Mouse (Mus musculus) heart, embryonic 13.5 days (tissue): ENCODE data around the gene Exo5. TPM values are rescaled to one million over a fixed set of nuclear protein-coding genes. Genes with fewer than 3 reads are reported as not detected.

Experiments used
- ATAC-seq: fragments of 200-750 bp; cut with Nextera tagmentation; 2 replicates; pipeline ENCODE4 v1.8.0; 2017; ENCODE audit warnings: moderate TSS enrichment; ENCODE audit not compliant: insufficient number of reproducible peaks, low FRiP score, low TSS enrichment; ENCODE audit errors: extremely low read depth
- H3K27ac ChIP-seq: fragments of 300-500 bp; sonication (generic); replicated peaks from 2 replicates; pipeline ENCODE4 v1.5.1; 2015; ENCODE audit warnings: moderate library complexity, mild to moderate bottlenecking, inconsistent platforms
- H3K27me3 ChIP-seq: fragments of 300-500 bp; sonication (generic); replicated peaks from 2 replicates; pipeline ENCODE4 v1.6.1; 2015; ENCODE audit warnings: mild to moderate bottlenecking, inconsistent platforms
- H3K36me3 ChIP-seq: fragments of 300-500 bp; sonication (generic); 2 replicates; pipeline ENCODE4 v1.6.1; 2015; ENCODE audit warnings: mild to moderate bottlenecking, inconsistent platforms
- H3K4me1 ChIP-seq: fragments of 300-500 bp; sonication (generic); 2 replicates; pipeline ENCODE4 v1.6.1; 2015; ENCODE audit warnings: inconsistent platforms
- H3K4me2 ChIP-seq: fragments of 300-500 bp; sonication (generic); 2 replicates; pipeline ENCODE4 v1.6.1; 2015; ENCODE audit warnings: inconsistent platforms, mild to moderate bottlenecking, moderate library complexity
- H3K4me3 ChIP-seq: fragments of 300-500 bp; sonication (generic); 2 replicates; pipeline ENCODE4 v1.5.1; 2015; ENCODE audit warnings: moderate library complexity, mild to moderate bottlenecking, inconsistent platforms
- H3K9ac ChIP-seq: fragments of 300-500 bp; sonication (generic); 2 replicates; pipeline ENCODE4 v1.6.1; 2015; ENCODE audit warnings: inconsistent platforms, mild to moderate bottlenecking, moderate library complexity
- H3K9me3 ChIP-seq: fragments of 300-500 bp; sonication (generic); 2 replicates; pipeline ENCODE4 v1.6.1; 2016; ENCODE audit warnings: inconsistent platforms
- WGBS: fragments of 180-500 bp; shearing (Covaris S2); methylation state at CpG from one replicate; pipeline ENCODE4 v1.1.7; 2015; ENCODE audit warnings: mixed read lengths; 5-methylcytosine and 5-hydroxymethylcytosine counted together
- polyA plus RNA-seq: library from polyadenylated mRNA; unstranded; fragments of >200 nt; fragmentation: Nextera tagmentation; extraction: Ambion mirVana; gene quantifications from 2 replicates; pipeline ENCODE4 v1.2.1, GENCODE M21; 2015

Exo5 gene
- 10.4 and 11.9 TPM in 2 replicates for polyA plus RNA-seq

GRCm38 (mm10) chr4:120924554-120925299 is at the start of gene Exo5:
TSS of gene Exo5 (minus strand) at chr4:120925017.
- Histone ChIP-seq H3K27ac (peak within 1 kb of the TSS; percentile 87), H3K9me3 (no peaks in the 10 kb centered on the region), H3K4me1 (peaks cover 12% of the 10 kb centered on the region), H3K36me3 (peaks cover 32% of the 10 kb centered on the region), H3K9ac (peak within 1 kb of the TSS; percentile 86), H3K4me2 (peak within 1 kb of the TSS; percentile 85), H3K27me3 (no peaks in the 10 kb centered on the region), H3K4me3 (peak within 1 kb of the TSS; percentile 71)
- ATAC-seq, result peak; percentile 87
- WGBS, result under 1% methylated on average over 33 of the region's 33 CpGs

DNA sequence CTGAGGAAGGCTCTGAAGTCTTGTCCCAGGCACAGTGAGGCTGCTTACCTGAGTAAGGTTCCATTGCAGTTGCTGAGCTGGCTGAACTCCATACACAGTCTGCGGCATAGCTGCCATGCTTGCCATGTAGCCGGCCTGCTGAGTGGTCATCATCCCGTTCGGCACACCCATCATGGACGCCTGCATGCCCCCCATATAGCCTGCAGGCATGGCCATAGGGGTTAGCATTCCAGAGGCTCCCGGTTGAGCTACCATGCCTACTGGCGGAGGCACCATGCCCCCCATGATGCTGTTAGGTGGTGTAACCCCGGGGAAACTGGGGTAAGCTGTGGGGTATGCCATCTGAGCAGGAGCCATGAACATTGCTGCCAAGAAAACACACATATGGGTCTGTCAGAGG is 47.0 kb upstream of the Exo5 start:
- 88% methylated on average over 8 of the region's 8 CpGs for WGBS
- ATAC-seq, result no peak
- Histone ChIP-seq H3K9ac (no peak overlapping the region), H3K27me3 (no peaks in the 10 kb centered on the region), H3K36me3 (peaks cover 82% of the 10 kb centered on the region), H3K9me3 (no peaks in the 10 kb centered on the region), H3K4me1 (0 out of 2 replicates have a peak, but pooled peaks cover under 1% of the 10 kb centered on the region), H3K4me3 (no peak overlapping the region), H3K27ac (no peak overlapping the region), H3K4me2 (no peak overlapping the region)

DNA sequence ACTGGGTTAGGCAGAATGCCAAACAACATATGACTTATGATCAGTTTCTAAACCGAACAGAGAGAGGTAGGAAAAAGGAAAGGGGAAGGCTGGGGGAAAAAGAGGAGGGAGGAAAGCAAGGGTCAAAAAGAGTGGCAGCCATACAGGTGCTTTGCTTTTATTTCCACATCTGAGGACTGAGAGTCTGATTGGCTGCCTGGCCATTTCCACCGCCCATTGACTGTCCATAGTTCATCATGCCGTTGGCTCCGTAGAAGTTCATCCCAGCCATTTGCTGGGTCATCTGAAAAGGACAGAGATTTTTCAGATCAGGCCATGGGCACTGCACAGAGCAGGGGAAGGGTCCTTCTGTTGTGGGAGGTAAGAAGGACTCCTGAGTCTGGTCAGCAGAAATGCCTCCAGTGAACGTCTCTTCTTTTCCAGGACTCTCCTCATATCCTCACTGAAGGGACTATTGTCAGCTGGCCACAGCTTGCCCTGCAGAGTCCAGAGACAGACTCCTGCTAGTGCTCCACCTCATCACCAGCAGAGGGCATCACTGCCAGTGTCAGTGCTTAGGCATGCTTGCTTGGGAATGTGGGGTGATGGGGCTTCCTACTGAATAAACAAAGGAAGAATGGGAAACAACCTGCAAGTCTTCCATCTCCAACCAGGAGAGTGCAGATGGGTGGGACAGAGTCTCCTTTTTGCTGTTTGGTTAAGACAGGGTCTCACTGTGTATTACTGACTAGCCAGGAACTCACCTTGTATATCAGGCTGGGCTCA is 44.7 kb upstream of the Exo5 start:
- H3K4me3 ChIP-seq, result no peak overlapping the region
- H3K9me3 ChIP-seq, result no peaks in the 10 kb centered on the region
- H3K36me3 ChIP-seq, result peaks cover 67% of the 10 kb centered on the region
- H3K27me3 ChIP-seq, result no peaks in the 10 kb centered on the region; the same call in 1 of the 2 replicates
- 0 out of 2 replicates have a peak, but pooled peaks cover 6% of the 10 kb centered on the region for H3K4me1 ChIP-seq
- ATAC-seq, result no peak
- 78% methylated on average over 5 of the region's 5 CpGs for WGBS
- H3K4me2 ChIP-seq, result no peak overlapping the region
- H3K27ac ChIP-seq, result no peak overlapping the region
- H3K9ac ChIP-seq, result no peak overlapping the region

DNA sequence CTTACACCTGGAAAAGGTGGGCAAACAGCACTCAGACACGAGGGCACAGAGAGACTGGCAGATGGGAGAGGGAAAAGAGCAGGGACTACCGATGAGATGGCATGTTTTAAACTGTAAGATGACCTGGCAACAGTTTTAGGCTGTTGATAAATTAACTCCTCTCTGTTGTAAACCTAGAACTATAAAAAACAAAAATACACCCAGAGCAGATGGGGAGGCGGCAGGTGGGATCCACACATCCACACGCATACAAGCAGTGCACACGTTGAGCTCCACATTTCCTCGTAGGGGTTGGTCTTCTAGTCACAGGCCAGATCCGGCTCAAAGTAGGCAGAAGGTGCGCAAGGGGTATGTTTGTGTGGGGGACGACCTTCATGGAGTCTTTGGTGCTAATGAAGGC is 43.7 kb upstream of the Exo5 start:
- 91% methylated on average over 9 of the region's 9 CpGs for WGBS
- Histone ChIP-seq H3K36me3 (peaks cover 57% of the 10 kb centered on the region), H3K9ac (no peak overlapping the region), H3K4me3 (no peak overlapping the region), H3K4me1 (0 out of 2 replicates have a peak, but pooled peaks cover 6% of the 10 kb centered on the region), H3K9me3 (no peaks in the 10 kb centered on the region), H3K4me2 (no peak overlapping the region), H3K27me3 (no peaks in the 10 kb centered on the region; the same call in 1 of the 2 replicates), H3K27ac (no peak overlapping the region)
- ATAC-seq, result no peak

DNA sequence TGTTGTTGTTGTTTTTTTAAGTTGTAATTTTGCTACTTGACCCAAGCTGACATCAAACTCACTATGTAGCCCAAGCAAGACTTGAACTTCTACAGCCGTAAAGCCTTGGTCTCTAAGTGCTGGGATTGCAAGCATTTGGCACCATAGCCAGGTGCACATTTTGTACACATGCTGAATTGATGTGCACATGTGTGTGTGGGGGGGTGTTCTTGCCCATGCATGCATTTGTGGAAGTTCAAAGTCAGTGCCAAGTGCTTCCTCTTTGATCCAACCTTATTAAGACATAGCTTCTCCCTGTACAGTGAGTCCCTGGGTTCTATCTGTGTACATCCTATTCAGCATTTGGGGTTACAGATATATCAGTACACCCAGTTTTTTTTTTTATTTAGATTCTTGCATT is 30.8 kb upstream of the Exo5 start:
- H3K4me1 ChIP-seq, result peaks cover 10% of the 10 kb centered on the region
- H3K36me3 ChIP-seq, result no peaks in the 10 kb centered on the region
- 0 out of 2 replicates have a peak, but pooled peaks cover 4% of the 10 kb centered on the region for H3K27me3 ChIP-seq
- H3K9me3 ChIP-seq, result no peaks in the 10 kb centered on the region
- H3K9ac ChIP-seq, result no peak overlapping the region
- no peak for ATAC-seq
- no peak overlapping the region for H3K27ac ChIP-seq
- H3K4me2 ChIP-seq, result no peak overlapping the region
- 97% methylated on average over 1 of the region's 1 CpGs for whole genome bisulfite sequencing
- no peak overlapping the region for H3K4me3 ChIP-seq

DNA sequence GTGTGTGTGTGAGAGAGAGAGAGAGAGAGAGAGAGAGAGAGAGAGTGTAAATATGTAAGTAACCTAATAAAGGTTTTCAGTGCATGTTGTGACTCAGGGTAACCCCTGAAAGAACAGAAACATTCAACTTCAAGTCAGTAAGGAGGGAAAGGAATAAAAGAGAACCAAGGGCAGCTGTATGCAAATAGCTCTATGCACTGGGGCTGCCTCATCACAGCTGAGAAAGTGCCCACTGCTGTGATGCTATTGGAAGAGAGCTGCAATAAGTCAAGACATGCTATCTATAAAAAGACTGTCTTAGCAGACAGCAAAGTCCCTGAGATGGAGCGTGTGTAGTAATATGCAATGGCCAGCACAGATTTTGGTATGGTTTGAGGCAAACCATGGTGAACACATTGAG is 28.9 kb upstream of the Exo5 start:
- 80% methylated on average over 1 of the region's 1 CpGs for WGBS
- Histone ChIP-seq H3K27ac (no peak overlapping the region), H3K9ac (no peak overlapping the region), H3K4me2 (no peak overlapping the region), H3K4me3 (no peak overlapping the region), H3K9me3 (no peaks in the 10 kb centered on the region), H3K36me3 (no peaks in the 10 kb centered on the region), H3K27me3 (no peaks in the 10 kb centered on the region), H3K4me1 (peaks cover 23% of the 10 kb centered on the region)
- no peak for ATAC-seq

DNA sequence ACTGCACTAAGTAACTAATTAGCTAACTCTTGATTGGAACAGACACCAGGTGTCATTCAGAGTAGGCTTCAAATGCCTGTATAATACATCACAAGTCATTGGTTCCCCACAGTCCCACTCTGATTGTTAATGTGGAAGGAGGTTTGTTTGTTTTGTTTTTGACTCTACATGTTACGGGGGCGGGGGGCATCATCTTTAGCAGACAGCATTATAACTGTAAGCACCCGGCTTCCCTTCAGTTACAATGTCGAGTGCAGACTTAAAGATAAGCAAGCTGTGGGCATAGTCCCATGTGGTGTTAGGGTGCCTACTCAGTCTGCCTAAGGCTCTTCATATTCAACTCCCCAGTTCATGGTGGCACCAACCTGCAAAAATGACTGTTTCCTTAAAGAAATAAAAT is 28.2 kb upstream of the Exo5 start:
- Histone ChIP-seq H3K4me1 (peaks cover 23% of the 10 kb centered on the region), H3K36me3 (peaks cover 3% of the 10 kb centered on the region), H3K9ac (no peak overlapping the region), H3K4me2 (peak overlapping the region; percentile 2; the same call in 1 of the 2 replicates), H3K9me3 (no peaks in the 10 kb centered on the region), H3K4me3 (no peak overlapping the region), H3K27ac (peak overlapping the region; percentile 95), H3K27me3 (no peaks in the 10 kb centered on the region)
- ATAC-seq, result no peak
- 48% methylated on average over 4 of the region's 4 CpGs for WGBS

GRCm38 (mm10) chr4:120952163-120952562 is 27.3 kb upstream of the Exo5 start:
- H3K9ac ChIP-seq, result peak overlapping the region; percentile 92
- H3K4me3 ChIP-seq, result peak overlapping the region; percentile 86
- ATAC-seq, result no peak
- H3K4me1 ChIP-seq, result peaks cover 23% of the 10 kb centered on the region
- H3K27me3 ChIP-seq, result no peaks in the 10 kb centered on the region
- peak overlapping the region; percentile 95 for H3K27ac ChIP-seq
- 31% methylated on average over 6 of the region's 6 CpGs for WGBS
- peaks cover 10% of the 10 kb centered on the region for H3K36me3 ChIP-seq
- H3K4me2 ChIP-seq, result peak overlapping the region; percentile 76
- no peaks in the 10 kb centered on the region for H3K9me3 ChIP-seq

GRCm38 (mm10) chr4:120951428-120951973 is 26.7 kb upstream of the Exo5 start, which contains the start of gene Zfp69:
TSS of gene Zfp69 (minus strand) at chr4:120951699.
- H3K27me3 ChIP-seq, result no peaks in the 10 kb centered on the region
- H3K4me2 ChIP-seq, result peak within 1 kb of the TSS; percentile 76
- no peaks in the 10 kb centered on the region for H3K9me3 ChIP-seq
- peak within 1 kb of the TSS; percentile 92 for H3K9ac ChIP-seq
- ATAC-seq, result peak; percentile 92
- H3K36me3 ChIP-seq, result peaks cover 17% of the 10 kb centered on the region
- peaks cover 23% of the 10 kb centered on the region for H3K4me1 ChIP-seq
- WGBS, result under 1% methylated on average over 60 of the region's 60 CpGs
- H3K4me3 ChIP-seq, result peak within 1 kb of the TSS; percentile 86
- H3K27ac ChIP-seq, result peak within 1 kb of the TSS; percentile 95

GRCm38 (mm10) chr4:120950763-120951427 is 26.1 kb upstream of the Exo5 start:
- no peaks in the 10 kb centered on the region for H3K9me3 ChIP-seq
- peak overlapping the region; percentile 86 for H3K4me3 ChIP-seq
- no peak for ATAC-seq
- H3K27me3 ChIP-seq, result no peaks in the 10 kb centered on the region
- H3K4me1 ChIP-seq, result peaks cover 23% of the 10 kb centered on the region
- H3K9ac ChIP-seq, result peak overlapping the region; percentile 92
- H3K27ac ChIP-seq, result peak overlapping the region; percentile 95
- H3K4me2 ChIP-seq, result peak overlapping the region; percentile 76
- WGBS, result 3% methylated on average over 20 of the region's 20 CpGs
- peaks cover 23% of the 10 kb centered on the region for H3K36me3 ChIP-seq

- Histone ChIP-seq H3K9me3 (no peaks in the 10 kb centered on the region), H3K9ac (peak overlapping the region; percentile 65; the same call in 1 of the 2 replicates), H3K27ac (peak overlapping the region; percentile 95), H3K27me3 (no peaks in the 10 kb centered on the region), H3K4me2 (peak overlapping the region; percentile 76), H3K4me3 (peak overlapping the region; percentile 86), H3K4me1 (peaks cover 23% of the 10 kb centered on the region), H3K36me3 (peaks cover 42% of the 10 kb centered on the region)
- ATAC-seq, result no peak
- WGBS, result 50% methylated on average over 3 of the region's 3 CpGs
These were observed 24.1 kb upstream of the Exo5 start for GRCm38 (mm10) chr4:120948938-120949337.
